Mouse (Mus musculus) myocyte (in vitro differentiated cells): Measurements from ENCODE around the gene Pycr1. TPM values are rescaled to one million over a fixed set of nuclear protein-coding genes. Genes with fewer than 3 reads are reported as not detected.
A peak's percentile ranks its signal among the peaks of the same experiment; 100 is the strongest.

Experiments
- H3K27me3 ChIP-seq: one replicate; pipeline ENCODE4 v1.6.1; 2011; ENCODE audit not compliant: control insufficient read depth, insufficient read depth, insufficient read length
- H3K36me3 ChIP-seq: one replicate; pipeline ENCODE4 v1.6.1; 2011; ENCODE audit not compliant: control insufficient read depth, insufficient read depth
- H3K4me2 ChIP-seq: one replicate; pipeline ENCODE4 v1.6.1; 2011; ENCODE audit warnings: low read depth, control low read depth
- H3K4me3 ChIP-seq: one replicate; pipeline ENCODE4 v1.5.1; 2011; ENCODE audit warnings: mild to moderate bottlenecking, control low read depth, moderate library complexity
- H3K79me2 ChIP-seq: one replicate; pipeline ENCODE4 v1.6.1; 2011; ENCODE audit not compliant: control insufficient read depth, insufficient read depth
- H3ac ChIP-seq: one replicate; pipeline ENCODE4 v1.6.1; 2011; ENCODE audit not compliant: control insufficient read depth, insufficient read length
- CEBPB ChIP-seq: IDR thresholded peaks from 2 replicates; pipeline ENCODE4 v1.6.1; 2011; ENCODE audit warnings: mild to moderate bottlenecking, moderate library complexity; ENCODE audit not compliant: poor library complexity, insufficient read depth, severe bottlenecking
- E2F4 ChIP-seq: IDR thresholded peaks from one replicate; pipeline ENCODE4 v1.6.1; 2011; ENCODE audit warnings: mild to moderate bottlenecking, control low read depth, moderate library complexity; ENCODE audit not compliant: insufficient read depth
- MAX ChIP-seq: IDR thresholded peaks from one replicate; pipeline ENCODE4 v1.6.1; 2011; ENCODE audit warnings: low read depth, mild to moderate bottlenecking, control low read depth
- MYOD1 ChIP-seq, 3 experiments: IDR thresholded peaks; one replicate each; pipeline ENCODE4 v1.6.1; 2011; ENCODE audit warnings: control low read depth in 2 of 3, low read depth in 2 of 3, mild to moderate bottlenecking in 2 of 3, moderate library complexity in 1 of 3; ENCODE audit not compliant: insufficient read length in 2 of 3, control insufficient read depth in 1 of 3
- MYOG ChIP-seq, 3 experiments: IDR thresholded peaks; one replicate each; pipeline ENCODE4 v1.6.1; 2011; ENCODE audit warnings: control low read depth in 2 of 3, low read depth in 2 of 3, mild to moderate bottlenecking in 2 of 3; ENCODE audit not compliant: insufficient read length in 2 of 3, control insufficient read depth in 1 of 3, insufficient read depth in 1 of 3
- POLR2A ChIP-seq: IDR thresholded peaks from one replicate; pipeline ENCODE4 v1.6.1; 2011; ENCODE audit warnings: low read depth, mild to moderate bottlenecking, control low read depth, moderate library complexity; ENCODE audit not compliant: insufficient read length
- POLR2AphosphoS2 ChIP-seq: IDR thresholded peaks from one replicate; pipeline ENCODE4 v1.6.1; 2011; ENCODE audit warnings: low read depth, control low read depth; ENCODE audit not compliant: insufficient read length
- REST ChIP-seq: IDR thresholded peaks from one replicate; pipeline ENCODE4 v1.6.1; 2011; ENCODE audit warnings: mild to moderate bottlenecking, control low read depth, moderate library complexity; ENCODE audit not compliant: insufficient read depth, insufficient read length
- SRF ChIP-seq: IDR thresholded peaks from one replicate; pipeline ENCODE4 v1.6.1; 2011; ENCODE audit warnings: low read depth; ENCODE audit not compliant: control insufficient read depth, insufficient read length
- TCF12 ChIP-seq: IDR thresholded peaks from one replicate; pipeline ENCODE4 v1.6.1; 2011; ENCODE audit warnings: mild to moderate bottlenecking, control low read depth; ENCODE audit not compliant: poor library complexity, insufficient read depth, severe bottlenecking
- TCF3 ChIP-seq: IDR thresholded peaks from one replicate; pipeline ENCODE4 v1.6.1; 2011; ENCODE audit warnings: low read depth, control low read depth; ENCODE audit not compliant: insufficient read length
- USF1 ChIP-seq: IDR thresholded peaks from one replicate; pipeline ENCODE4 v1.6.1; 2011; ENCODE audit warnings: low read depth, mild to moderate bottlenecking, control low read depth, moderate library complexity
- polyA plus RNA-seq: library from polyadenylated mRNA; unstranded; fragments of >200 nt; fragmentation: generic; extraction: Trizol; gene quantifications from one replicate; pipeline ENCODE4 v1.2.1, GENCODE M21; 2012; ENCODE audit warnings: missing spikeins

Gene Pycr1
- polyA plus RNA-seq, 1 experiment: 56.9 TPM

DNA sequence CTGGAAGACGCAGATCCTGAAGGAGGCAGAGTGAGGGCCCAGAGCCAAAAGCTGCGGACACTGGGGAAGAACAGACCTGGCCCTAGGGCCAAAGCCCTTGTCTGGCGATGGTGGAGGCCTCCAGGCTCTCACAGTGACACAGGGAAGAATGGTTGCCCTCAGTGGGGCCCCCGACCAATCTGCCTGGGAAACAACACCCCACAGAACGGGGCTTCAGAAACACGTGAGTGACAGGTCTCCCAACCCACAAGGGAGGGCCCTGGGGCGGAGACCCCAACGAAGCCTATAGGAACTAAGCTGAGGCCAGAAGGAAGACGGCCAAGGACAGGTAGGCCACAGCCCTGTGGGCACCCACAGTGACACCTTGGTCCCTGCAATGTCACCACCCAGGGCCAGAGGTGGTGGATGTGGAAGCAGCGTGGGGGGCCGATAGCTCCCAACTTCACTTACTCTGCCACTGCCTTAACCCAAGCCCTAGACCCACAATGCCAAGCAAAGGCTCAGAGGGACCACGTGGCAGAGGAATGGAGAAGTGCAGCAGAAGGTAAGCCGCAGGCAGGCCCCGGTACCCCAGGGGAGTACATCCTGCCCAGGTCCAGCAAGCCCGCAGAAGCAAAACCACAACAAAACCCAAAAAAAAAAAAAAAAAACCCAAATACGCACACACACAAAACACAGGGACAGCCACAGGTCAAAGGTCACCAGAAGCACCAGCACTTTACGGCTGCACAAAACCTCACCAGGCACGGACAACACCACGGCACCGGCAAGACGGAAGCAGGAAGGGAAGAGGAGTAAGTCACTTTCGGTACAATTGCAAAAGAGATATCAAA is 15.9 kb downstream of the Pycr1 start:
- no peak for TF ChIP-seq MAX
- TF ChIP-seq TCF3: no peak
- TF ChIP-seq SRF: no peak
- no peak for TF ChIP-seq REST
- no peak for TF ChIP-seq POLR2AphosphoS2
- no peak for TF ChIP-seq USF1
- TF ChIP-seq POLR2A: no peak
- TF ChIP-seq MYOD1 (IDR thresholded peaks at IDR 0.05; ENCODE audit: control insufficient read depth in 1 of 3, insufficient read length in 2 of 3, low read depth in 2 of 3): no peak
- TF ChIP-seq TCF12: no peak

DNA sequence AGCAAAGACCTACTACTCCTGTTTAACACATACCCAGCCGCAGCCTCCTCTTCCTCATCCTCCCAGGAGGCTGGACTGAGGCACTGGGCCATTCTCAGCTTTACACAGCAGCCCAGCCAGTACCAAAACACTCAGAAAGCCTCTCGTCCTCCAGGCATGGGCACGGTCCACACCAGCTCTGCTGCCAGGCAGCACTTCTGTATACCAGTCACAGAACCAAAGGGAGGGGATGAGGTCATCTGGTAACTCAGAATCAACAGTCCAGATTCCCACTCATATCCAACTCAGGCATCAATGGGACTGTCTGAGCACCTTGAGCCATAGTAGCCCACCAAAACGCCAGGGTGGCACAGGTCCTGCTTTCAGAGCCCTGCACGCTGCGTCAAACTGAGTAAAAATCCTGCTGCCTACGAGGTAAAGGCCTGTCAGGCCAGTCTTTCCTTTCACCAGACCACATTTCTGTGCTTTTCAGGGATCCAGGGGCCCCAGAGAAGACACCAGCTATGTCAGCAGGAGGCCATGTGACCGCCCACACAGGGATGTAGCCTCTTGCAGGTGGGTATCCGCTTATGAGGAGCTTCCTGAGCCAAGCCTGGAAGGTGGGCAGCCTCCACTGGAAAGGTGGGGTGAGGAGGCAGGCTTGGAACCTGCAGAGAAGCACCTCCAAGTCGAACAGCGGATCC is 16.6 kb downstream of the Pycr1 start:
- Histone ChIP-seq H3K4me2 (no peak overlapping the region), H3K27me3 (no peaks in the 10 kb centered on the region), H3K4me3 (no peak overlapping the region), H3ac (no peak overlapping the region), H3K36me3 (peaks cover 17% of the 10 kb centered on the region), H3K79me2 (peaks cover 69% of the 10 kb centered on the region)
- no peak for TF ChIP-seq CEBPB
- no peak for TF ChIP-seq E2F4

More for the DNA sequence above, 15.9 kb downstream of the Pycr1 start:
- H3K36me3 ChIP-seq: peaks cover 17% of the 10 kb centered on the region
- H3ac ChIP-seq: no peak overlapping the region
- H3K4me3 ChIP-seq: no peak overlapping the region
- H3K27me3 ChIP-seq: no peaks in the 10 kb centered on the region
- H3K4me2 ChIP-seq: no peak overlapping the region
- H3K79me2 ChIP-seq: peaks cover 76% of the 10 kb centered on the region

DNA sequence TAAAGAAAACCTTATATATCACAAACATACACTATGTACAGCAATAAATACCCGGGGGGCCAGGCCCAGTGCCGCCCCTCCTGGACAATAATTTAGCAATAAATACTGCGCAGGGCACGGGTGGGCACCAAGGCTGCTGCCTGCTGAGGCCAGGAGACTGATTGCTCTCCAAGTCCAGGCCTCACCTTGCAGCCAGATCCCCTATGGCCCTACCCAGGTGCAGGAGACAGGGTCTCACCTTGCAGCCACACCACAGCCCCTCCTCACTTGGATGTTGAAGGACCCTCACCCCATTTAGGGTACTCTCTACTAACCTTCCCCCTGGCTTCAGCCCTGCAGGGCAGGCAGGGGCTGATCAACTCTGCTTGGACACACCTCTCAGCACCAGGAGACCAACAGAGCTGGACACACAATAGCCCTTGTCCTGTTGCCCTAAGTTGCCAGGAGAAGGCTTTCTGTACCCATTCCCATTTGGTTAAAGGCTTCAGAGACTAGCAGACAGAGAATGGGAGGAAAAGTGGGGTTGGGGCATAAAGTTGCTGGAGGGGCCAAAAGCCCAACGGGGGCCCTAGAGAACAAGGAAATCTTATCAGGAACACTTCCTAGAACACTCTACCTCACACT is 18.3 kb downstream of the Pycr1 start, which contains the start of gene Sirt7:
TSS of gene Sirt7 (minus strand) at position 89 of the 624 bp plus-strand sequence.
- TF ChIP-seq POLR2AphosphoS2 (peak; percentile 83), MYOD1 (IDR thresholded peaks at IDR 0.05; ENCODE audit: control insufficient read depth in 1 of 3, insufficient read length in 2 of 3, low read depth in 2 of 3) (no peak)
- Histone ChIP-seq H3K4me3 (peak within 1 kb of the TSS; percentile 41), H3K36me3 (peaks cover 21% of the 10 kb centered on the region), H3K27me3 (no peaks in the 10 kb centered on the region), H3K79me2 (peaks cover 52% of the 10 kb centered on the region), H3ac (peak within 1 kb of the TSS; percentile 29), H3K4me2 (peak within 1 kb of the TSS; percentile 95)

DNA sequence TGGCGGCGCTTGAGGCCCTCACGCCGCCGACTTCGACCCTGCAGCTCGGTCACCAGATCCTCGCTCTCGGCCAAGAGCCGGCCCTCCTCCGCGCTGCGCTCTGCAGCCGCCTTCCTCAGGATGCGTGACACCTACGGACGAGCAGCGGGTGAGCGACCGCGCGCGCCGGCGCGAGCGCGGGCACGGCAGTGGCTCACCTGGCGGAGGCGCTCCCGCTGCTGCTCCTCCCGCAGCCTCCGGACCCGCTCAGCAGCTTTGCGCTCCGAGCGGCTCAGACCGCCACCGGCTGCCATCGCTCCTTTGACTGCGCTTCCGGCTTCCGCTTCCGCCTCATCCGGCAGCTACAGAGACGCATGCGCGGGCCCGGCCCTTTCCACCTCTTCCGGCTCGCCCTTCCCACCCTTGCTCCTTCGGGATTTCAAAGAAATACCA is 18.9 kb downstream of the Pycr1 start:
- TF ChIP-seq POLR2A: peak; percentile 69
- TF ChIP-seq MYOG (IDR thresholded peaks at IDR 0.05; ENCODE audit: control insufficient read depth in 1 of 3, insufficient read depth in 1 of 3, insufficient read length in 2 of 3, low read depth in 2 of 3): no peak
- peak; percentile 95 for TF ChIP-seq POLR2AphosphoS2
- Histone ChIP-seq H3ac (peak overlapping the region; percentile 29), H3K79me2 (peaks cover 46% of the 10 kb centered on the region), H3K36me3 (peaks cover 27% of the 10 kb centered on the region), H3K4me2 (peak overlapping the region; percentile 95), H3K4me3 (peak overlapping the region; percentile 41), H3K27me3 (no peaks in the 10 kb centered on the region)

DNA sequence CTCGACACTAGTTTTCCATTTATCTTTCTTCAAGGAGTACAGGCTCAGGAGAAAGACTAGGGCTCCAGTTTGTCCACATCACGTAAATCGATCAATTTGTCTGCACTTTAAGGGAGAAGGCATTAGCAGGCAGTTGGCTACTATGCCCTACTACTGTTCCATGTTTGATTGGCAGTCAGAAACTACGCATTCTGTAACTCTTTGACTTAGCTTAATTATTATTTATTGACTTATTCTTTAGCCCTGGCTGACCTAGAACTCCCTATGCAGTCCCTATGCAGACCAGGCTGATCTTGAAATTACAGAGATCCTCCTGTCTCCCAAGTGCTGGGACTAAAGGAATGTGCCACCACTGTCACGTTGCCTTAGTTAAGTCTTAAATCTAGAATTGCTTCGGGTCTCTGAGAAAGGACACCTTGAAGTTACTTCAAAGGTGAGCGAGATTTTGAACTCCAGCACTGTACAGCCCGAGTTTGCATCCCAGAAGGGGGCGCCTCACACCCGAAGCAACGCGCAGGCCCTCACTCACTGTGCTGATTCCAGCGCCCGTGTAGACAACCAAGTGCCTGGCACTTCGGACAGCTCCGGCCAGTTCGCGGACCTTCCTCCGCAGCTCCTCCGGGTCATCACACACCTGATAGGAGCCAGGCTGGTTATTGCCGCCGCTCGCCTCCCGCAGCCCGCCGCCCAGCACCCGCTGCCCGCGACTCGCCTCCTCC is 19.4 kb downstream of the Pycr1 start:
- H3K36me3 ChIP-seq: peaks cover 28% of the 10 kb centered on the region
- no peak for TF ChIP-seq CEBPB
- peak; percentile 41 for TF ChIP-seq REST
- TF ChIP-seq E2F4: no peak
- no peak for TF ChIP-seq MAX
- TF ChIP-seq POLR2AphosphoS2: no peak

More for the DNA sequence above, 19.4 kb downstream of the Pycr1 start:
- Histone ChIP-seq H3K27me3 (no peaks in the 10 kb centered on the region), H3ac (peak overlapping the region; percentile 29), H3K4me3 (peak overlapping the region; percentile 41), H3K79me2 (peaks cover 41% of the 10 kb centered on the region), H3K4me2 (peak overlapping the region; percentile 71)
